In genomic region chr5:132126626-132127025, GRCm38 (mm10) we compare ENCODE assay signal across 23 mouse cellular contexts.
DNase-seq lines count a peak whose midpoint lies in the region; ATAC-seq and TF ChIP-seq lines count a peak whose summit lies in the region.
"Had no signal": no experiment of that assay in that cellular context is flagged by ENCODE, and none has a peak within 500 bp of the region (broad histone marks: within the 10 kb centered on the region; RNA-seq: fewer than 3 reads in every experiment).

No protein-coding gene starts in this region.

- 79% methylated on average over 12 of the region's 12 CpGs for WGBS in forebrain, embryonic 12.5 days
- 88% methylated on average over 12 of the region's 12 CpGs for WGBS in forebrain, embryonic 11.5 days
- WGBS in midbrain, embryonic 11.5 days = 90% methylated on average over 12 of the region's 12 CpGs
- WGBS in midbrain, embryonic 16.5 days = 56% methylated on average over 12 of the region's 12 CpGs
- 36% methylated on average over 12 of the region's 12 CpGs for WGBS in olfactory bulb, adult 2 months
- 87% methylated on average over 12 of the region's 12 CpGs for WGBS in heart, embryonic 10.5 days

- 0 out of 2 replicates have a peak overlapping the region, but pooled peaks have one; percentile 5 for H3K27ac ChIP-seq in forebrain, embryonic 12.5 days
- H3K27ac ChIP-seq in forebrain, embryonic 11.5 days (ENCODE audit: low read depth, low read length) = no peak overlapping the region
- H3K27ac ChIP-seq in midbrain, embryonic 11.5 days (ENCODE audit: low read depth, low read length) = no peak overlapping the region
- no peak overlapping the region for H3K27ac ChIP-seq in midbrain, embryonic 16.5 days (ENCODE audit: low read length)
- H3K27ac ChIP-seq in olfactory bulb, adult 2 months (ENCODE audit: insufficient read depth, low read depth, low read length) = peak overlapping the region; percentile 77; the same call in 1 of the 2 replicates
- H3K27ac ChIP-seq in heart, embryonic 10.5 days = no peak overlapping the region
- H3K27ac ChIP-seq: gastrocnemius, adult 2 months; hindbrain, embryonic 10.5 days; kidney, embryonic 15.5 days; limb, embryonic 15.5 days; liver, embryonic 14.5 days had no signal

- TF ChIP-seq POLR2A in olfactory bulb, adult 2 months (IDR thresholded peaks at IDR 0.05; ENCODE audit: insufficient read depth, low read depth, low read length) = no peak

- no peak for TF ChIP-seq CTCF in olfactory bulb, adult 2 months (IDR thresholded peaks at IDR 0.05; ENCODE audit: insufficient read depth, low read depth, low read length)

- H3K4me2 ChIP-seq in forebrain, embryonic 12.5 days = no peak overlapping the region
- no peak overlapping the region for H3K4me2 ChIP-seq in forebrain, embryonic 11.5 days (ENCODE audit: low read depth, low read length, severe bottlenecking)
- no peak overlapping the region for H3K4me2 ChIP-seq in midbrain, embryonic 11.5 days
- no peak overlapping the region for H3K4me2 ChIP-seq in midbrain, embryonic 16.5 days (ENCODE audit: low read length)
- H3K4me2 ChIP-seq: heart, embryonic 12.5 days; kidney, embryonic 15.5 days; limb, embryonic 15.5 days; lung, embryonic 14.5 days had no signal

- no peaks in the 10 kb centered on the region for H3K9me3 ChIP-seq in forebrain, embryonic 12.5 days
- no peaks in the 10 kb centered on the region for H3K9me3 ChIP-seq in forebrain, embryonic 11.5 days (ENCODE audit: control insufficient read depth, low read length)
- H3K9me3 ChIP-seq in midbrain, embryonic 11.5 days (ENCODE audit: control insufficient read depth, low read length) = no peaks in the 10 kb centered on the region
- H3K9me3 ChIP-seq in midbrain, embryonic 16.5 days (replicated peaks; ENCODE audit: control insufficient read depth, low read length, poor library complexity, severe bottlenecking) = no peaks in the 10 kb centered on the region
- no peaks in the 10 kb centered on the region for H3K9me3 ChIP-seq in heart, embryonic 10.5 days
- H3K9me3 ChIP-seq: heart, embryonic 12.5 days; hindbrain, embryonic 10.5 days; kidney, embryonic 15.5 days; limb, embryonic 15.5 days; megakaryocyte, embryonic 14.5 days had no signal

- no peak overlapping the region for H3K9ac ChIP-seq in forebrain, embryonic 12.5 days
- no peak overlapping the region for H3K9ac ChIP-seq in forebrain, embryonic 11.5 days (ENCODE audit: low read length)
- H3K9ac ChIP-seq in midbrain, embryonic 11.5 days (ENCODE audit: low read length) = no peak overlapping the region
- H3K9ac ChIP-seq in midbrain, embryonic 16.5 days (ENCODE audit: low read depth, low read length) = no peak overlapping the region
- H3K9ac ChIP-seq: heart, embryonic 12.5 days; kidney, embryonic 15.5 days; limb, embryonic 15.5 days; liver, embryonic 14.5 days; lung, embryonic 14.5 days had no signal

- H3K36me3 ChIP-seq in forebrain, embryonic 12.5 days (replicated peaks) = no peaks in the 10 kb centered on the region
- H3K36me3 ChIP-seq in forebrain, embryonic 11.5 days (ENCODE audit: control insufficient read depth, insufficient read depth, low read length) = no peaks in the 10 kb centered on the region
- H3K36me3 ChIP-seq in midbrain, embryonic 11.5 days (ENCODE audit: control insufficient read depth, insufficient read depth, low read length) = no peaks in the 10 kb centered on the region
- H3K36me3 ChIP-seq in midbrain, embryonic 16.5 days (ENCODE audit: control insufficient read depth, insufficient read depth, low read length) = no peaks in the 10 kb centered on the region
- no peaks in the 10 kb centered on the region for H3K36me3 ChIP-seq in heart, embryonic 10.5 days
- H3K36me3 ChIP-seq: heart, embryonic 12.5 days; hindbrain, embryonic 10.5 days; kidney, embryonic 15.5 days; limb, embryonic 15.5 days had no signal

- ATAC-seq in forebrain, embryonic 12.5 days (ENCODE audit: low FRiP score) = no peak
- ATAC-seq in forebrain, embryonic 11.5 days (replicated peaks; ENCODE audit: low FRiP score) = no peak
- no peak for ATAC-seq in midbrain, embryonic 11.5 days (ENCODE audit: low FRiP score)
- no peak for ATAC-seq in midbrain, embryonic 16.5 days
- ATAC-seq: intestine, postnatal 0 days had no signal

- no peak overlapping the region for H3K4me3 ChIP-seq in forebrain, embryonic 12.5 days (replicated peaks)
- H3K4me3 ChIP-seq in forebrain, embryonic 11.5 days (ENCODE audit: low read depth, low read length) = no peak overlapping the region
- no peak overlapping the region for H3K4me3 ChIP-seq in midbrain, embryonic 11.5 days (ENCODE audit: low read depth, low read length)
- H3K4me3 ChIP-seq in midbrain, embryonic 16.5 days (ENCODE audit: low read depth, low read length) = no peak overlapping the region
- H3K4me3 ChIP-seq in olfactory bulb, adult 2 months (ENCODE audit: insufficient read depth, low read depth, low read length) = no peak overlapping the region
- H3K4me3 ChIP-seq in heart, embryonic 10.5 days = no peak overlapping the region
- H3K4me3 ChIP-seq: gastrocnemius, adult 2 months; heart, embryonic 12.5 days; hindbrain, embryonic 10.5 days; kidney, embryonic 15.5 days; limb, embryonic 15.5 days; megakaryocyte, embryonic 14.5 days had no signal

- H3K4me1 ChIP-seq in forebrain, embryonic 12.5 days = peaks cover 5% of the 10 kb centered on the region; the same call in 1 of the 2 replicates
- no peaks in the 10 kb centered on the region for H3K4me1 ChIP-seq in forebrain, embryonic 11.5 days (replicated peaks; ENCODE audit: control insufficient read depth, insufficient read depth, low read length)
- no peaks in the 10 kb centered on the region for H3K4me1 ChIP-seq in midbrain, embryonic 11.5 days (ENCODE audit: control insufficient read depth, insufficient read depth, low read length)
- peaks cover 9% of the 10 kb centered on the region for H3K4me1 ChIP-seq in midbrain, embryonic 16.5 days (ENCODE audit: control insufficient read depth, insufficient read depth, low read length)
- H3K4me1 ChIP-seq in olfactory bulb, adult 2 months (ENCODE audit: control insufficient read depth, insufficient read depth, low read length) = peaks cover 4% of the 10 kb centered on the region
- H3K4me1 ChIP-seq in heart, embryonic 10.5 days = peaks cover 9% of the 10 kb centered on the region
- H3K4me1 ChIP-seq: limb, embryonic 15.5 days had no signal

- DNase-seq in forebrain, embryonic 11.5 days (ENCODE audit: low spot score) = no peak
- DNase-seq in midbrain, embryonic 11.5 days (ENCODE audit: low spot score, missing footprints) = peak; percentile 61
- DNase-seq in brain, adult 2 months (ENCODE audit: low read depth, low spot score) = peak; percentile 67
- no peak for DNase-seq in testis, postnatal 10 days (ENCODE audit: low spot score)
- DNase-seq in heart, embryonic 10.5 days (ENCODE audit: low spot score) = no peak
- DNase-seq: adrenal gland, postnatal 25 days; cerebellum, adult 11 months; gastrocnemius, adult 2 months; heart, postnatal 10 days; kidney, postnatal 36 days; lung, embryonic 14.5 days; right cerebral cortex, postnatal 25 days; thymus, postnatal 25 days had no signal

- H3K27me3 ChIP-seq in forebrain, embryonic 12.5 days = no peaks in the 10 kb centered on the region
- H3K27me3 ChIP-seq in forebrain, embryonic 11.5 days (ENCODE audit: control insufficient read depth, insufficient read depth, low read length) = no peaks in the 10 kb centered on the region
- no peaks in the 10 kb centered on the region for H3K27me3 ChIP-seq in midbrain, embryonic 11.5 days (ENCODE audit: control insufficient read depth, insufficient read depth, low read length)
- no peaks in the 10 kb centered on the region for H3K27me3 ChIP-seq in midbrain, embryonic 16.5 days (ENCODE audit: control insufficient read depth, insufficient read depth, low read depth, low read length)
- no peaks in the 10 kb centered on the region for H3K27me3 ChIP-seq in heart, embryonic 10.5 days (ENCODE audit: insufficient read depth, poor library complexity, severe bottlenecking)
- H3K27me3 ChIP-seq: heart, embryonic 12.5 days; kidney, embryonic 15.5 days; limb, embryonic 15.5 days had no signal

Comparison
In these comparisons a context has a peak if more than half of its experiments do, and no peak if none do; other contexts are left out.
1. H3K27ac ChIP-seq: peak in forebrain, embryonic 12.5 days (single experiment) and olfactory bulb, adult 2 months (single experiment); none in forebrain, embryonic 11.5 days (single experiment), midbrain, embryonic 11.5 days (single experiment), midbrain, embryonic 16.5 days (single experiment) and heart, embryonic 10.5 days (single experiment).
2. DNase-seq: peak in midbrain, embryonic 11.5 days (single experiment) and brain, adult 2 months (single experiment); none in forebrain, embryonic 11.5 days (single experiment), testis, postnatal 10 days (single experiment) and heart, embryonic 10.5 days (single experiment).